In genomic region chr15:88799950-88800371, GRCm38 (mm10) we compare ENCODE assay signal across 13 mouse cellular contexts. TPM values are rescaled to one million over a fixed set of nuclear protein-coding genes. Genes with fewer than 3 reads are reported as not detected.
DNase-seq lines count a peak whose midpoint lies in the region; ATAC-seq and TF ChIP-seq lines count a peak whose summit lies in the region.
"Had no signal": no experiment of that assay in that cellular context is flagged by ENCODE, and none has a peak within 500 bp of the region (broad histone marks: within the 10 kb centered on the region; RNA-seq: fewer than 3 reads in every experiment).

No protein-coding gene starts in this region.

- TF ChIP-seq CTCF in lung, postnatal 0 days (IDR thresholded peaks at IDR 0.05) = no peak

- H3K36me3 ChIP-seq in liver, embryonic 13.5 days = peaks cover 9% of the 10 kb centered on the region
- peaks cover 13% of the 10 kb centered on the region for H3K36me3 ChIP-seq in liver, embryonic 12.5 days
- peaks cover 1% of the 10 kb centered on the region; the same call in 1 of the 2 replicates for H3K36me3 ChIP-seq in lung, postnatal 0 days (ENCODE audit: insufficient read depth, low read length)

- 61% methylated on average over 11 of the region's 11 CpGs for WGBS in liver, embryonic 13.5 days (ENCODE audit: insufficient replicate concordance)
- WGBS in liver, embryonic 12.5 days (ENCODE audit: insufficient replicate concordance) = 73% methylated on average over 11 of the region's 11 CpGs
- 47% methylated on average over 11 of the region's 11 CpGs for WGBS in lung, postnatal 0 days

- H3K4me2 ChIP-seq in liver, embryonic 13.5 days = no peak overlapping the region
- H3K4me2 ChIP-seq in liver, embryonic 12.5 days = no peak overlapping the region
- H3K4me2 ChIP-seq in lung, postnatal 0 days (replicated peaks; ENCODE audit: low read depth, low read length) = no peak overlapping the region
- H3K4me2 ChIP-seq: hindbrain, embryonic 13.5 days had no signal

- no peak overlapping the region for H3K9ac ChIP-seq in liver, embryonic 13.5 days
- no peak overlapping the region for H3K9ac ChIP-seq in liver, embryonic 12.5 days
- H3K9ac ChIP-seq in lung, postnatal 0 days (replicated peaks; ENCODE audit: low read depth) = no peak overlapping the region
- H3K9ac ChIP-seq: hindbrain, embryonic 13.5 days; liver, embryonic 14.5 days had no signal

- no peak overlapping the region for H3K4me3 ChIP-seq in liver, embryonic 13.5 days (replicated peaks)
- no peak overlapping the region for H3K4me3 ChIP-seq in liver, embryonic 12.5 days
- no peak overlapping the region for H3K4me3 ChIP-seq in lung, postnatal 0 days (ENCODE audit: low read depth, low read length)
- H3K4me3 ChIP-seq: erythroblast, embryonic 14.5 days; hindbrain, embryonic 13.5 days had no signal

- DNase-seq in liver, embryonic 13.5 days = no peak
- peak; percentile 55 for DNase-seq in kidney, postnatal 10 days
- peak; percentile 94 for DNase-seq in lung, postnatal 0 days (ENCODE audit: low spot score)
- no peak for DNase-seq in thymus, adult 18-20 months
- DNase-seq in ovary, postnatal 14 days (ENCODE audit: low spot score) = no peak
- no peak for DNase-seq in cerebellum, adult 11 months
- DNase-seq: cerebellum, postnatal 14 days; heart, postnatal 10 days had no signal

- peak; percentile 88 for TF ChIP-seq EP300 in lung, postnatal 0 days (IDR thresholded peaks at IDR 0.05)

- H3K9me3 ChIP-seq in liver, embryonic 13.5 days (replicated peaks) = no peaks in the 10 kb centered on the region
- no peaks in the 10 kb centered on the region for H3K9me3 ChIP-seq in liver, embryonic 12.5 days (replicated peaks)
- H3K9me3 ChIP-seq in lung, postnatal 0 days (ENCODE audit: low read length) = no peaks in the 10 kb centered on the region
- H3K9me3 ChIP-seq: hindbrain, embryonic 13.5 days had no signal

- H3K27ac ChIP-seq in liver, embryonic 13.5 days = peak overlapping the region; percentile 47; the same call in 1 of the 2 replicates
- H3K27ac ChIP-seq in liver, embryonic 12.5 days = no peak overlapping the region
- peak overlapping the region; percentile 40; the same call in 1 of the 2 replicates for H3K27ac ChIP-seq in lung, postnatal 0 days (ENCODE audit: low read length)
- H3K27ac ChIP-seq: hindbrain, embryonic 13.5 days; liver, embryonic 14.5 days had no signal

- peak; percentile 16; the same call in 1 of the 2 replicates for ATAC-seq in liver, embryonic 13.5 days (ENCODE audit: low read depth)
- ATAC-seq in liver, embryonic 12.5 days = no peak
- peak; percentile 97 for ATAC-seq in lung, postnatal 0 days
- ATAC-seq: forebrain, embryonic 16.5 days had no signal

- H3K27me3 ChIP-seq in liver, embryonic 13.5 days = no peaks in the 10 kb centered on the region
- H3K27me3 ChIP-seq in liver, embryonic 12.5 days (replicated peaks) = no peaks in the 10 kb centered on the region
- H3K27me3 ChIP-seq in lung, postnatal 0 days (replicated peaks; ENCODE audit: insufficient read depth, low read length) = no peaks in the 10 kb centered on the region
- H3K27me3 ChIP-seq: hindbrain, embryonic 13.5 days had no signal

- H3K4me1 ChIP-seq in liver, embryonic 13.5 days (replicated peaks) = peaks cover 8% of the 10 kb centered on the region; the same call in 1 of the 2 replicates
- peaks cover 4% of the 10 kb centered on the region for H3K4me1 ChIP-seq in liver, embryonic 12.5 days
- H3K4me1 ChIP-seq in lung, postnatal 0 days (ENCODE audit: insufficient read depth, low read depth, low read length) = no peaks in the 10 kb centered on the region
- H3K4me1 ChIP-seq: hindbrain, embryonic 13.5 days had no signal

RNA-seq across cellular contexts. Expression of gene Alg12, which starts 19.2 kb away (rescaled TPM):
- 5.6 and 6.3 TPM in 2 replicates for polyA plus RNA-seq in liver, embryonic 13.5 days (2015; fragmentation: Nextera tagmentation; extraction: Ambion mirVana)
- polyA plus RNA-seq in liver, embryonic 12.5 days (2016; fragmentation: Nextera tagmentation; extraction: Ambion mirVana) = 6.9 and 7.6 TPM in 2 replicates
- 7.2 and 7.9 TPM in 2 replicates for polyA plus RNA-seq in lung, postnatal 0 days (2015; fragmentation: Nextera tagmentation; extraction: Ambion mirVana)

RNA-seq across cellular contexts. Expression of gene Creld2, which starts 19.5 kb away (rescaled TPM):
- 49.6 and 55.4 TPM in 2 replicates for polyA plus RNA-seq in liver, embryonic 13.5 days (2015; fragmentation: Nextera tagmentation; extraction: Ambion mirVana)
- 61.1 and 68.6 TPM in 2 replicates for polyA plus RNA-seq in liver, embryonic 12.5 days (2016; fragmentation: Nextera tagmentation; extraction: Ambion mirVana)
- 62.6 and 76.5 TPM in 2 replicates for polyA plus RNA-seq in lung, postnatal 0 days (2015; fragmentation: Nextera tagmentation; extraction: Ambion mirVana)

RNA-seq across cellular contexts. Expression of gene Zbed4, which starts 48.5 kb away (rescaled TPM):
- 10.5 and 13.3 TPM in 2 replicates for polyA plus RNA-seq in liver, embryonic 13.5 days (2015; fragmentation: Nextera tagmentation; extraction: Ambion mirVana)
- 16.5 and 17.6 TPM in 2 replicates for polyA plus RNA-seq in liver, embryonic 12.5 days (2016; fragmentation: Nextera tagmentation; extraction: Ambion mirVana)
- polyA plus RNA-seq in lung, postnatal 0 days (2015; fragmentation: Nextera tagmentation; extraction: Ambion mirVana) = 4.7 and 4.8 TPM in 2 replicates

Comparison
In these comparisons a context has a peak if more than half of its experiments do, and no peak if none do; other contexts are left out.
1. DNase-seq: peak in kidney, postnatal 10 days (single experiment) and lung, postnatal 0 days (single experiment); none in liver, embryonic 13.5 days (single experiment), thymus, adult 18-20 months (0 of 2), ovary, postnatal 14 days (single experiment) and cerebellum, adult 11 months (single experiment).